Mouse (Mus musculus): Measurements from ENCODE around the gene Trim27. TPM values are rescaled to one million over a fixed set of nuclear protein-coding genes. Genes with fewer than 3 reads are reported as not detected.

Gene Trim27
- polyA plus RNA-seq, 1 experiment from 2014 or later = 140 TPM

DNA sequence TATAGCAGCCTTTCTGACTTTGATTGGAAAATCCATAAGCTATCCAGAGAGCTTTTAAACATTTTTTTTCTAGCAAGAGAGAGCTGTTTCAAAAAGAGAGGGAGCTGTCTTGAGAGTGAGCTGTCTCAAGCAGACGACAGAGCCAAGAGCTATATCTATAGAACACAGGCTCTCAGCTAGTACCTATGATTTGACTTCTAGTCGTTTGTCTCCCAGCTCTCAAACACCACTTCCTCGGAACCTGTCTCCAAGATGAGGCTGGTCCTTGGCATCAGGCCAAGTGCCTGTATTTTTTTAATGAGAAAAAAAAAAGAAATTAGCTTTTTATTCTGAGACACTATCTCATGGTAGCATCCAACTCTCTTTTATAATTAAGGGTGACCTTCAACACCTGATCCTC is 46.8 kb downstream of the Trim27 start:
- 78% methylated on average over 3 of the region's 3 CpGs for WGBS
- H3K4me3 ChIP-seq = no peak overlapping the region
- H3K9me3 ChIP-seq = no peaks in the 10 kb centered on the region
- H3K27ac ChIP-seq (replicated peaks) = no peak overlapping the region
- H3K9ac ChIP-seq (replicated peaks) = no peak overlapping the region
- no peak for ATAC-seq (ENCODE audit: low FRiP score, low read depth)
- no peaks in the 10 kb centered on the region for H3K27me3 ChIP-seq
- no peaks in the 10 kb centered on the region for H3K4me1 ChIP-seq
- no peak overlapping the region for H3K4me2 ChIP-seq (replicated peaks)
- H3K36me3 ChIP-seq = no peaks in the 10 kb centered on the region

DNA sequence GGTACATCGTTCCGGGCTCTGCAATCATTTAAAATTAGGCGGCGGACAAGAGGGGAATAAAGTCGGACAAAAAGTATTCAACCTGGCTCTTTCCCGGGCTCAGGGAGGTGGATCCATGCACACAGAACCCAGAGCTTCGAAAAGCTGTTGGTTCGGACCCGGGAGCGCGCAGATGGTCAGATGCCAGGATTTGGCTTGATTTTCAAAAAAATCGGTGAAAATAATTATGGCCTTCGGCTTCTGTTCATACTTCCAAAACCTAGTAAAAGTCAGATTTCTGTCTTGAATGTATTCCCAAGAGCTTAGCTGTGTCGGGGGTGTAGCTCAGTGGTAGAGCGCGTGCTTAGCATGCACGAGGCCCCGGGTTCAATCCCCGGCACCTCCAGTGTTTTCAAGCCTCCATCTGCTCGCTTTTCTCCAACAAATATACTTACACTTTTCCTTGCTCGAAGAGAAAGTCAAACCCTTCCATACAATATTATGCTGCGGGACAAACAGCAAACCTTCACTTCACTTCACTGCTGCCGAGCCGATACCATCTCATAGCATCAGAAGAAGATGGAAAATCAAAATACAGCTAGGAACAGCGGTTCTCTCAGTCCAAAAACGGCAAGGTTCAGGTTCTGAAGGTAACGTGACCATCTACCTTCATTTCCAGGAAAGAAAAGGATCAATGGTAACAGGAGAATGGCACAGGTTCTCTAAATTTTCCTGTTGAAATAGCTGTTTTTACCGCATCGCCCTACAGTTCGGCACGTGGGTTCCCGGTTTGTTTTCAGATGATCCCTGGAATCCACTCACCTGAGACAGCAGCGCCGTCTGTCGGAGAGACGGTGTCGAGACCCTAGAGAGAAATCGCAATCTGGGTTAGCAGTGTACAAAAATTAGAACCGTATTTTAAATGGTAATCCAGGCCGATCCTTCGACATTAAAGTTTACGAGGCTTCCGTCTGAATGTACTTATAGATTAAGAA is 54.8 kb downstream of the Trim27 start:
- H3K27ac ChIP-seq (replicated peaks) = no peak overlapping the region
- H3K9me3 ChIP-seq = no peaks in the 10 kb centered on the region
- ATAC-seq (ENCODE audit: low FRiP score, low read depth) = peak; percentile 94
- peak overlapping the region; percentile 50 for H3K4me3 ChIP-seq
- H3K9ac ChIP-seq (replicated peaks) = peak overlapping the region; percentile 39
- H3K4me1 ChIP-seq = no peaks in the 10 kb centered on the region
- H3K27me3 ChIP-seq = peaks cover 7% of the 10 kb centered on the region; the same call in 1 of the 2 replicates
- H3K36me3 ChIP-seq = no peaks in the 10 kb centered on the region
- H3K4me2 ChIP-seq (replicated peaks) = peak overlapping the region; percentile 66
- 1% methylated on average over 43 of the region's 43 CpGs for WGBS

DNA sequence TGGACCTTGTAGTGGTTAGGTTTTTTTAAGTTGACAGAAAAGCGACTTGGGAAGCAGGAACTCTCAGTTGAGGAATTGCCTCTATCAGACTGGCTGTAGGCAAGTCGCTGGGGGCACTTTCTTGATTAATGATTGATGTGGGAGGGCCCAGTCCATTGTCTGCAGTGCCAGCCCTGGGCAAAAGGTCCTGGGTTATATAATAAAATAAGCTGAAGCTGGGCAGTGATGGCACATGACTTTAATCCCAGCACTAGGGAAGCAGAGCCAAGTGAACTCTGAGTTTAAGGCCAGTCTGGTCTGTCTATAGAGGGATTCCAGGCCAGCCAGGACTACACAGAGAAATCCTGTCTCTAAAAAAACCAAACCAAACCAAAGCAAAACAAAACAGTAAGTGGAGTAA is 57.5 kb downstream of the Trim27 start:
- H3K9me3 ChIP-seq = no peaks in the 10 kb centered on the region
- H3K4me3 ChIP-seq = no peak overlapping the region
- no peak overlapping the region for H3K27ac ChIP-seq (replicated peaks)
- no peaks in the 10 kb centered on the region for H3K4me1 ChIP-seq
- no peaks in the 10 kb centered on the region for H3K36me3 ChIP-seq
- ATAC-seq (ENCODE audit: low FRiP score, low read depth) = no peak
- H3K9ac ChIP-seq (replicated peaks) = no peak overlapping the region
- WGBS = 64% methylated on average over 2 of the region's 2 CpGs
- H3K27me3 ChIP-seq = peaks cover 7% of the 10 kb centered on the region; the same call in 1 of the 2 replicates
- no peak overlapping the region for H3K4me2 ChIP-seq (replicated peaks)

DNA sequence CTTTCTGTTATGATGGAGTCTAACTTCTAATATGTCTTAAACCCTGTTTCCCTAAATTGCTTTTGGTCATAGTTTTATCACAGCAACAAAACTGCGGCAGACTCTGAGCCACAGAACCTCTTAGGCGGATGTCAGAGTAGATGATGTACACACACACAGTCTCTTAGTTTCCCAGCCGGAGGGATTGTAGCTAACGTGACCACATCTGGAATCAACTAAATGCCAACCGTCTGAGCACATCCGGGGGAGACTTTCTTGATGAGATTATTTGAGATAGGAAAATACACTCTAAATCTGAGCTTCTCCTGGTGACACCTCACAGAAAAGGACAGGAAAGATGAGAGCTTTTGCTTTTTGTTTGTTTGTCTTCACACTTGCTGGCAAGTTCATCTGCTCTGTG is 57.9 kb downstream of the Trim27 start:
- no peaks in the 10 kb centered on the region for H3K36me3 ChIP-seq
- H3K9ac ChIP-seq (replicated peaks) = no peak overlapping the region
- H3K4me3 ChIP-seq = no peak overlapping the region
- H3K4me2 ChIP-seq (replicated peaks) = no peak overlapping the region
- no peak overlapping the region for H3K27ac ChIP-seq (replicated peaks)
- H3K9me3 ChIP-seq = no peaks in the 10 kb centered on the region
- H3K27me3 ChIP-seq = peaks cover 7% of the 10 kb centered on the region
- ATAC-seq (ENCODE audit: low FRiP score, low read depth) = no peak
- no peaks in the 10 kb centered on the region for H3K4me1 ChIP-seq
- WGBS = 75% methylated on average over 6 of the region's 6 CpGs

DNA sequence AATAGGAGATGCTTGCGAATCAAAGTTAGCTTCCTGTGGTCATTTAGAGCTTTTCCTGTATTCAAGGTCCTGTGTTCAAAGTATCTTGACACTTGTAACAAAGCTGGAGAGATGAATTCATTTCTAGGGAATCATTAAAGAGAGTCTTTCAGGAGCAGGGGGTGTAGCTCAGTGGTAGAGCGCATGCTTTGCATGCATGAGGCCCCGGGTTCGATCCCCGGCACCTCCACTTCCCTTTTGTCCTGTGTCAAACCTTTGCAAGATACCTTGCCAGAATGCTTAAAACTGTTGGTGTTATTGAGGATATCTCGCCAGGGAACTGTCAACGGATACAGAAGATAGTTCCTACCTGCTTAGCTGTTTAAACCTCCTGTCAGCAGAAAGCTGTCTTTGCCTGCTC is 61.5 kb downstream of the Trim27 start:
- Histone ChIP-seq H3K36me3 (no peaks in the 10 kb centered on the region), H3K27me3 (peaks cover 24% of the 10 kb centered on the region), H3K27ac (replicated peaks) (no peak overlapping the region), H3K4me1 (peaks cover 4% of the 10 kb centered on the region; the same call in 1 of the 2 replicates), H3K4me3 (no peak overlapping the region), H3K9me3 (no peaks in the 10 kb centered on the region), H3K9ac (replicated peaks) (no peak overlapping the region), H3K4me2 (replicated peaks) (no peak overlapping the region)
- no peak for ATAC-seq (ENCODE audit: low FRiP score, low read depth)
- 11% methylated on average over 7 of the region's 7 CpGs for WGBS

DNA sequence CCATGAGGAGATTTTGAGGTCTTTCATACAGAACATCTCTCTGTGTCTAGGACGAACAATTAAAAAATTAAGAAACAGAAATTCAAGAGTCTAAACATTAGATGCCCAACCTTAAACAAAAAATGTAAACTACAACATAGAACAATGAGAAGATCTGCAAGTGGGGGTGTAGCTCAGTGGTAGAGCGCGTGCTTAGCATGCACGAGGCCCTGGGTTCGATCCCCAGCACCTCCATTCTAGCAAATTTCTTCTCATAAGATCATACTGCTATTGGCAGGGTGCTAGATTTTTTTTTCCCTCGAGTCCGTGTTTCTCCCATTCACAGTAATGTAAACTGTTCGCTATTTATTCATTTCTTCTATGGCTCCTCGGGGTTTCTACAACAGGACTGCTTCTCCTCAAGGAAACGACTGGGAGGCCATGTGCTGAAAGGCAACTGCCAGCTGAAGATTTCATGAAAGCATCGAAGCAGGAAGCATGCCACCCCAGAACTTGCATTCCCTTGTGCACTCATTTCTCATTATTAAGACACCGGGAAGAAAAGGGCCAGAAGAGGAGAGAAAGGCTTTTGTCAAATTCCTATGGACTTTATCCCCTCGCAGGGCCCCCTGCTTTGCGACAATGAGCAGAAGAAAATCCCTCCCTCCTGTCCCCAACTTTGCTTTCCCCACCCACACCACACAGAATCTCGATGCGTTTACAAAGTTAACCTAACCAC is 63.3 kb downstream of the Trim27 start:
- ATAC-seq (ENCODE audit: low FRiP score, low read depth) = no peak
- Histone ChIP-seq H3K36me3 (no peaks in the 10 kb centered on the region), H3K4me3 (no peak overlapping the region), H3K9me3 (no peaks in the 10 kb centered on the region), H3K4me2 (replicated peaks) (peak overlapping the region; percentile 35), H3K9ac (replicated peaks) (no peak overlapping the region), H3K27ac (replicated peaks) (no peak overlapping the region), H3K27me3 (peaks cover 24% of the 10 kb centered on the region), H3K4me1 (peaks cover 4% of the 10 kb centered on the region; the same call in 1 of the 2 replicates)
- 6% methylated on average over 16 of the region's 16 CpGs for WGBS

DNA sequence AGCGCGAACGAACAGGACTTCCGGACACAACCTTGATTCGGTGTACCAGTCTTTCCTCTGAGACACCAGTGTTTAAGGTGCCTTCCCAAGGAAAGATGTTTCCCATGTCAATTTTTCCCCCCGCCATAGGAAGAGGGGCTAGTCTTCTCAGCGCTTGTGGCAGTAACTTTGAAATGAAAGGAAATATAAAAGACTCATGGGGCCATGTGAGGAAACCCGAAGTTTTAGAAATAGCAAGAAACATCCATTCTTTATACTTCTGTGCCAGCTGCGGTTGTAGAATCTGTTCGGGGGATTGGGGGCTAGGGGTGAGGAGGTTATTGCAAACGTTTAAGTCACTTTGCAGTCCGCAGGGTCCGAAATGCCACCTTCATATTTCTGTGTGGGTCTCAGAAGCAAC is 64.0 kb downstream of the Trim27 start:
- Histone ChIP-seq H3K36me3 (no peaks in the 10 kb centered on the region), H3K4me3 (no peak overlapping the region), H3K4me2 (replicated peaks) (peak overlapping the region; percentile 35), H3K27me3 (peaks cover 24% of the 10 kb centered on the region), H3K4me1 (peaks cover 4% of the 10 kb centered on the region; the same call in 1 of the 2 replicates), H3K9ac (replicated peaks) (no peak overlapping the region), H3K9me3 (no peaks in the 10 kb centered on the region), H3K27ac (replicated peaks) (no peak overlapping the region)
- 27% methylated on average over 13 of the region's 13 CpGs for WGBS
- no peak for ATAC-seq (ENCODE audit: low FRiP score, low read depth)

DNA sequence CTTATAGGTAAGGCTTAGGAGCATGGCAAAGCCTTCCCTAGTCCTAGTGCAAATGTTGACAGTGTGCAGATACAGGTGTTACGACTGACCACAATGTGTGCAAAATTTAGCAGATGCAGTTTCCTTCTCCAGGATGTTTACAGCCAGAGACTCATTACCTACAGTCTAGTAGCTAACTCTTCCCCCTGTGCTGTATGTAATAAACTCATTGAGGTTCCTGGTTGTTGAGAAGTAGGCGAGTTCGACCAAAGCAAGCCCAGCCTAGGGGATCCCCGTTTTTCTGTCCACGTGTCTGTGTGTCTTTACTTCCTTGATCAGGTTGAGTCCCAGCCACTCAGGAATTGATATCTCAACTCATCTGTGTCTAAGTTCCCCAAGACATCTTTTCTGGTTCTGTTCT is 64.8 kb downstream of the Trim27 start:
- Histone ChIP-seq H3K9ac (replicated peaks) (no peak overlapping the region), H3K9me3 (no peaks in the 10 kb centered on the region), H3K27ac (replicated peaks) (no peak overlapping the region), H3K4me3 (no peak overlapping the region), H3K4me2 (replicated peaks) (no peak overlapping the region), H3K27me3 (peaks cover 24% of the 10 kb centered on the region), H3K4me1 (peaks cover 4% of the 10 kb centered on the region; the same call in 1 of the 2 replicates), H3K36me3 (no peaks in the 10 kb centered on the region)
- no peak for ATAC-seq (ENCODE audit: low FRiP score, low read depth)
- WGBS = 90% methylated on average over 5 of the region's 5 CpGs

Other genes with a start within 250 kb of the Trim27 start
- gene Olfr1370, start 104.5 kb upstream of the Trim27 start, polyA plus RNA-seq (2016; fragmentation: Nextera tagmentation; extraction: Ambion mirVana) = not detected in 2 replicates
- 0.06 and 0.07 TPM in 2 replicates for gene Olfr1369-ps1, start 68.0 kb upstream of the Trim27 start, polyA plus RNA-seq (2016; fragmentation: Nextera tagmentation; extraction: Ambion mirVana)
- gene Olfr263, start 49.8 kb upstream of the Trim27 start, polyA plus RNA-seq (2016; fragmentation: Nextera tagmentation; extraction: Ambion mirVana) = not detected in 2 replicates
- not detected in 2 replicates for gene Olfr1368, start 33.6 kb upstream of the Trim27 start, polyA plus RNA-seq (2016; fragmentation: Nextera tagmentation; extraction: Ambion mirVana)
- gene Gpx5, start 113.3 kb downstream of the Trim27 start, polyA plus RNA-seq (2016; fragmentation: Nextera tagmentation; extraction: Ambion mirVana) = not detected in 2 replicates
- not detected in 2 replicates for gene Gpx6, start 132.7 kb downstream of the Trim27 start, polyA plus RNA-seq (2016; fragmentation: Nextera tagmentation; extraction: Ambion mirVana)
- not detected in 2 replicates for gene Olfr1367, start 167.5 kb downstream of the Trim27 start, polyA plus RNA-seq (2016; fragmentation: Nextera tagmentation; extraction: Ambion mirVana)
- gene Zscan12, start 183.4 kb downstream of the Trim27 start, polyA plus RNA-seq (2016; fragmentation: Nextera tagmentation; extraction: Ambion mirVana) = 20.3 and 20.7 TPM in 2 replicates
- 99.0 and 100 TPM in 2 replicates for gene Zkscan3, start 223.3 kb downstream of the Trim27 start, polyA plus RNA-seq (2016; fragmentation: Nextera tagmentation; extraction: Ambion mirVana)

Measured in midbrain, embryonic 12.5 days (tissue).